Mouse (Mus musculus) adrenal gland, adult 2 months (tissue): ENCODE data around the gene Map2k3. TPM values are rescaled to one million over a fixed set of nuclear protein-coding genes. Genes with fewer than 3 reads are reported as not detected.
"Not testable (repeated sequence)": the region's sequence is repeated elsewhere in the genome, so short reads cannot be mapped to it uniquely, and the experiment has no call there.

Experiments
- DNase-seq: peaks from one replicate; pipeline ENCODE4 v3.0.0; 2021
- long read RNA-seq: library from polyadenylated mRNA; stranded (forward); transcript quantifications from one replicate; pipeline ENCODE4 v2.0.0, GENCODE M21; 2021
- polyA plus RNA-seq: library from polyadenylated mRNA; depleted of rRNA; stranded (reverse); fragments of >200 nt; gene quantifications from 2 replicates; pipeline ENCODE4 v1.2.3, GENCODE M21; 2012; rRNA removed
- total RNA-seq, 2 experiments: library from RNA; stranded (reverse); gene quantifications; 2 replicates each; pipeline ENCODE4 v1.2.3; 2021

Map2k3 gene
- total RNA-seq, result 100 to 1,000 TPM in 1 of 2 experiments, 10 to 100 TPM in 1; 91.3 to 101 TPM
- polyA plus RNA-seq, result 110 and 145 TPM in 2 replicates
- long read RNA-seq, transcript Map2k3-201 (12 exons, 2,198 nt), result major isoform, 174 of 192 reads
- long read RNA-seq, partial matches to known transcripts, result 4 of 192 reads
- long read RNA-seq, other reads (novel, unspliced or antisense), result 14 of 192 reads

GRCm38 (mm10) chr11:60931869-60932481 is at the start of gene Map2k3:
Map2k3 (plus strand) TSS chr11:60932033.
- DNase-seq, result peak; percentile 99

GRCm38 (mm10) chr11:60882386-60882785 is 49.4 kb upstream of the Map2k3 start:
- no peak for DNase-seq

GRCm38 (mm10) chr11:60886986-60887385 is 44.8 kb upstream of the Map2k3 start:
- not testable (repeated sequence) for DNase-seq

DNA sequence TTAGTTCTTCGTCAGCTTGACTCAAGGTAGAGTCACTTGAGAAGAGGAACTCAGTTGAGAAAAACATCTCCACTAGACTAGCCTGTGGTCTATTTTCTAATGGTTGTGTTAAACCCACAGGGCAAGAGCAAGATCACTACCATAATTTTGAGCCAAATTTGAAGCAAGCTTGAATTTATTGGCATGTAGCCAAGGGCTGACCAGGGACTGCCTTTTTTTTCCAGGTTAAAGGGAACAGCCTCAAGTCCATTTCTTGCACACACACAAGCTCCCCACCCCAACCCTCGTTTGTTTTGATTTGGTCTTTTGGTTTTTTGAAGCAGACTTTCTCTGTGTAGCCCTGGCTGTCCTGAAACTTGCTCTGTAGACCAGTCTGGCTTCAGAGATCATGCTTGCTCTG is 42.0 kb upstream of the Map2k3 start:
- DNase-seq, result no peak

- DNase-seq, result no peak
These were observed 41.5 kb upstream of the Map2k3 start for GRCm38 (mm10) chr11:60890286-60890685.

DNA sequence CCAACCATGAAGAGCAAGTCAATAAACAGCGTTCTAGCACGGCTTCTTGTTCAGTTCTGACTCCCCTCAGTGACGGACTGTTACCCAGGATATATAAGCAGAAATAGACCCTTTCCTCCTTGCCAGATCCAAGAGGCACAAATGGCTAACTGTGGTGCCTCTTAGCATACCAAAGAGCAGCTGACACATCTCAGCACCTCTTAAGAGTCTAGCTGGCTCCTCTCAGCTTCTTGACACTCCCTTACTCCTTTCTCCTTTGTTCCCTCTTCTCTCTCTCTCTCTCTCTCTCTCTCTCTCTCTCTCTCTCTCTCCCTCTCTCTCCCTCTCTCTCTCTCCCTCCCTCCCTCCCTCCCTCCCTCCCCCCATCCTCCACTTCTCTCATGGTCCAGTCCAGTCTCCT is 41.1 kb upstream of the Map2k3 start:
- no peak for DNase-seq

GRCm38 (mm10) chr11:60895915-60896314 is 35.9 kb upstream of the Map2k3 start:
- no peak for DNase-seq

- no peak for DNase-seq
These were observed 29.8 kb upstream of the Map2k3 start for GRCm38 (mm10) chr11:60902001-60902400.

- no peak for DNase-seq
These were observed 29.3 kb upstream of the Map2k3 start for GRCm38 (mm10) chr11:60902486-60902885.

GRCm38 (mm10) chr11:60903661-60904061 is 28.2 kb upstream of the Map2k3 start:
- no peak for DNase-seq

DNA sequence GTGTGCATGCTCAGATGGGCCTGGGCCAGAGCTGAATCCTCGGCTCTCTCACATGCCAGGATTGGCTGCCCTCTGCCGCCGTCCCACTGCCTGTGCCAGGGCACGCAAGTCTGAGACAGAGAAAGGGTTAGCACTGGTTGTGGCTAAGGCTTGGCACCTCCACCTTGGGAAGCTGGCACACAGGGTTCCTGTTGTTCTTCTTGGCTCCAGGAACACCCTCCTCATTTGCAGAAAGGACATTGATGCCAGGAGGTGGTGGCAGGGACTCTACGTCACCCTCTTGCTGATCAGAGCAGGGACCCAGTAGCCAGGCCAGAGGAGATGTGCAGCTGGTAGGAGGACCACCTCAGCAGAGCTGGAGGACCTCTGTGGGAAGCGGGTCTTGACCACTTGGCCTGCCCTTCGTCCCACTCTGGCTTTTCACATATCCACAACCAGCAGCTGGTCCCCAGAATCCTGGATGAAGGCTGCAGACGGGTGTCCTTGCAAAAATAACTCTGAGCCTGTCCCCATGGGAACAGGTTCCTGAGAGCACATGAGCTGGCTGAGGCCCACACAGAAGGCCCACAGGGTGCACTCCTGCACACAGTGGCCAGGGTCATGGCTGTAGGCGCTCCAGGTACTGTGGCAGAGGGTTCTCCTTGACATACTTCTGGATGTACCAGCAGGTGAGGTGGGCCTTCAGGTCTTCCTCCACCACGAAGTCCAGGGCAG is 26.3 kb upstream of the Map2k3 start:
- no peak for DNase-seq

GRCm38 (mm10) chr11:60906449-60906848 is 25.4 kb upstream of the Map2k3 start:
- no peak for DNase-seq

- no peak for DNase-seq
These were observed 23.8 kb upstream of the Map2k3 start for GRCm38 (mm10) chr11:60908073-60908472.

DNA sequence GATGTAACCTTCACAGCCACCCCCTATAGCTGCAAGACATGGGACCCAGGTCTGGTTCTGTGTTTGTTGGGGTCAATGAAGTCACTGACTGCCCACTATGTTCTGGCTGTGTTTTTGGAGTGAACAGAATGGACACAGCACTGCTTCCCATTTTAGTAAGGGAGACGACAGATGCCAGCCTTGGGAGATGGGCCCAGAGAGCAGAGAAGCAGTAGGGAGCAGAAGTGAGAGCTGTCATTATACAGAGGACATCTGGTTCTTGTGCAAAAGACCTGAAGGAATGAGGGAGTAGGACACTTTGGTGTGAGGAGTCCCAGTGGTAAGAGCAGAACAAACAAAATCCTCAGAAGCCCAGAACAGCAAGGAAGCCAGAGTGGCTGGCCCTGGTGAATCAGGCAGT is 22.2 kb upstream of the Map2k3 start:
- DNase-seq, result no peak

DNA sequence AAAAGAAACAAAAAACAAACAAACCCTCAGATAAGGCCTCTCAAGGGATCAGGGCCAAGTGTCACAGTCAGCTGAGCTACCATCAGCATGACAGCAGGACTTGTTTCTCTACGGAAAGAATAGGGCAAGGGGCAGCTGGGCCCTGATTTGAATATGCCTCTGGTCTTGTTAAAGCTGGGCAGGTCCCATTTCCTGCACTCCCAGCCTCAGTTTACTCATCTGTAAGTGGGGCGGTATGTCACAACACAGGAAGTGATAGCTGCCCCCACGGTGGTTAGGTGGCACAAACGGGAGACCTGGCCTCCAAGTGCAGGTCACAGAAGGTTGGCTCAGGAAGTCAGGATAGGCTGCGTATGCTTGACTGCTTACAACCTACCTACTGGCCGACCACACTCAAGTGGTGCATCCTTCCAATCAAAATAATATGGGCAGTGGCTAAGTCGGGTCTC is 19.3 kb upstream of the Map2k3 start:
- DNase-seq, result no peak

DNA sequence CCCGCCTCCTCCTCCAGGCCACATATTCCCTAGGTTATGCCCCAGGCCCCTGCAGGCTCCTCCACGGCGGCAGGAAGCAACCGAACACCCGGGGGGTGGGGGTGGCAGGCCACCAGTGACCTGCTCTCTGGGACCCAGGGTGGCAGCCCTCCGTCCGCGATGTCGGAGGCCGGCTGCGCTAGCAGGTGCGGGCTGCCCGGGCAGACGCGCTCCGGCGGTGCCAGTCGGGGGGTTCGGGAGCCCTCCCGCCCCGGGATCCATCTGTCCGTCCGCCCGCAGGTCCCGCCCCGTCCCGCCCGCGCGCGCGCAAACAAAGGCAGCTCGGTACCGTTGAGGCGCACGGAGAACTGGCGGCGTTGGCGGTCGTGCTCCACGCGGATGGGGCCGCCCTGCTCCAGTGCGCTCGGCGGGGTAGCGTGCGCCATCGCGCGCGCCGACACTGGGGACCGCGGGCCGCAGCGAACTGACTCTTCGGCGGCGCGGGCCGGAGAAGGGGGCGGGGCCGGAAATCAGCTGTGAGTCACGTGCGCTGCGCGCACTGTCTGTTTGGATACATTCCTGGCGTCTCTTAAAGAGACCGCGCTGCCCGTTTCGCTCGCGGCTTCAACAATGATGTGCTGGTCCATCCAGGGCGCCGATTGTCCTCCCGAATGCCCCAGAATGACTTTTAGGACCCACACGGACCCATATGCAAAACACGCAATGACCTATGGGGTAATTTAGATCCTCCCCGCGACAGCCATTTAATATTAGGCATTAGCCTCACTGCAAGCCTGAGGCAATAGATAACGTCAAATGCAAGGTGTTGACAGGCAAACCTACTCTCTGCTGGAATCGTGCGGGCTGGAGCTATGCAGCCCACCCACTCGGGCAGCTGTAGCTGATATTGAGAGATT is 18.3 kb upstream of the Map2k3 start:
- peak; percentile 94 for DNase-seq

DNA sequence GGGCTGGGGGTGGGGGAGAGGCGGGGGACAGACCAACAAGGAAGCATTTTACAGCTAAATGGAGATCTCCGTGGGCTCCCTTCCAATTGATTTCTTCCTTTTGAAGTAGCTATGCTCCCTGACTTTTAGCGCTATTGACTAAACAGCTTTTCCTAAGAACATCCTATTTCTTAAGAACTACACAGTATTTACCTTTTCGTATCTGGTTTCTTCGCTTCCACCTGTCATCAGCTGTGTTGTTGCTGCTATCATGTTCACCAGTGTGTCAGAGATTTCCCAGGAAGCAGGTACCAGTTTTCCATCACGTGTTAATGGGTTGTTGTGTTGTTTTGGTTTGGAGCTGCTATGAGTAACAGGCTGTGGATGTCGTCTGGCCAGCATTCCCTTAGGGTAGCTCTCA is 17.3 kb upstream of the Map2k3 start, which contains the start of gene Natd1:
Gene Natd1, minus strand, starts transcription at position 260 of the 400 bp plus-strand sequence.
- no peak for DNase-seq

GRCm38 (mm10) chr11:60915201-60915600 is 16.6 kb upstream of the Map2k3 start:
- DNase-seq, result no peak

DNA sequence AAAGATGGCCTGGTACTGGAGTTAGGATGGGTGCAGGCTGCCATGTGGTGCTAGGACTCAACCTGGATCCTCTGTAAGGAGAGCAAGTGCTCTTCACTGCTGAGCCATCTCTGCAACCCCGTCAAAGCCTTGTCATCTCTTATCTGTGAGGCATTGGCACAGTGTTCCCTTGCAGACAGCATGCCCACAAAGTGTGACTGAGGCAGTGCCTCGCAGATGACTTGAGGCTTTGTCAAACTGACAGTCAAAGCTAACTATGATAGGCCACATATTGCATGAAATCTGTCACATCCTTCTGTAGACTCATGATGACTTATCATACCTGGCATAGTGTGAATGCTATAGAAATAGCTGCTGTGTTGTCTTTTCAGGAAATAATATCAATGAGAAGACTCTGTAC is 11.8 kb upstream of the Map2k3 start:
- no peak for DNase-seq

DNA sequence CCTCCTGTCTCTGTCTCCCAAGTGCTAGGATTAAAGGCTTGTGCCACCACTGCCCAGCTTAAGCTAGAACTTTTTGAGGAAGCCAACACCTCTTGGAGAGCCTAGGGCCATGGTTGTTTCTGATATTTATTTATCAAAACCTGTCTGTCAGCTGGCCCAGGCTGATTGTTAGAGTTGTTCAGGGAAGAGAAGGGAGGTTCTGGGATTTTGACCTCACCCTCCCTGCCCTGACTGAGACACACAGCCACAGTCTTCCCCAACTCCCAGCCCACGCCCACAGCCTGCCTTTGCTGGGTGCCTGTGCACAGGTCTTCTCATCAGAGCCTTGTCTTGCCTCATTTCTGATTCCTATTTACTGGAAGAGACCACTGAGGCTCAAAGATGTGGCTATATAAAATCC is 9.6 kb upstream of the Map2k3 start:
- no peak for DNase-seq

- DNase-seq, result no peak
These were observed 8.9 kb upstream of the Map2k3 start for GRCm38 (mm10) chr11:60922964-60923363.

- no peak for DNase-seq
These were observed 7.3 kb upstream of the Map2k3 start for GRCm38 (mm10) chr11:60924498-60924897.
